Mouse (Mus musculus): ENCODE data around the gene Plpp1. TPM values are rescaled to one million over a fixed set of nuclear protein-coding genes. Genes with fewer than 3 reads are reported as not detected.

The Plpp1 gene
- total RNA-seq, 2 experiments from 2014 or later, result 35.6 to 49.4 TPM

DNA sequence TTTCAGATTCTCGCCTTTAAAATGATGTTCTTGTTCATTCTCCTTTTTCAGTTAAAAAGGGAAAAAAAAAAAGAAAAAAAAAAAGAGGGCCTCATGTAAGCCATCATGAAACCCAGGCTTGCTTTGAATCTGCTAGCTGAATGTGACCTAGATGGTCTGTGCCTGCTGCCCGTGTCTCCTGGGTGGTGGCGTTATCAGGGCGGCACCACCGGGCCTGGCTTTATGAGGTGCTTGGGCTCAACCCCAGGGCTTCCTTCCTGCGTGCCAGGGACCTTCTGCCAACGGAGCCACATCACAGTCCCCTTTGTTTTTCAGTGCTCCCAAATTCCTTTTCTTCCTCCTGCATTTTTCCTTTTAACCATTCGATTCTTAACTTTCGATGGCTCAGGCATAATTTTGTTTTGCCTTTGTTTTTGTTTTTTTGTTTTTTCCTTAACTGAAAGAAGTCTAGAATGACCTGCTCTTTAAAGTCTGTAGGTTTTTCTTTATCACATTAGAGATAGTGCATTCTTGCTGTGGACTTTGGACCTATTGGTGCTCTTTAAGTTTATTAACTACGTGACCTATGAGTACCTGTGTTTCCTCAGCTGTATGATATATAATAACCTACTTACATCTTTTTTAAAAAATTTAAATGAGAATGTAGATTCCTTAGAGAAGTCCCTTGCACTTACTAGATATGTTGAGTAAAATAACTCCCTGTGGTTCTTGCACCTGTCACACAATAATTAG, 7.5 kb downstream of the Plpp1 start:
- DNase-seq, result peak; percentile 36
- H3K4me3 ChIP-seq, result no peak overlapping the region
- intact Hi-C loops (cut with DNase I), result no loop called here
- peak overlapping the region; percentile 82 for H3K27ac ChIP-seq
- no peak for TF ChIP-seq CTCF (IDR thresholded peaks at IDR 0.05)

DNA sequence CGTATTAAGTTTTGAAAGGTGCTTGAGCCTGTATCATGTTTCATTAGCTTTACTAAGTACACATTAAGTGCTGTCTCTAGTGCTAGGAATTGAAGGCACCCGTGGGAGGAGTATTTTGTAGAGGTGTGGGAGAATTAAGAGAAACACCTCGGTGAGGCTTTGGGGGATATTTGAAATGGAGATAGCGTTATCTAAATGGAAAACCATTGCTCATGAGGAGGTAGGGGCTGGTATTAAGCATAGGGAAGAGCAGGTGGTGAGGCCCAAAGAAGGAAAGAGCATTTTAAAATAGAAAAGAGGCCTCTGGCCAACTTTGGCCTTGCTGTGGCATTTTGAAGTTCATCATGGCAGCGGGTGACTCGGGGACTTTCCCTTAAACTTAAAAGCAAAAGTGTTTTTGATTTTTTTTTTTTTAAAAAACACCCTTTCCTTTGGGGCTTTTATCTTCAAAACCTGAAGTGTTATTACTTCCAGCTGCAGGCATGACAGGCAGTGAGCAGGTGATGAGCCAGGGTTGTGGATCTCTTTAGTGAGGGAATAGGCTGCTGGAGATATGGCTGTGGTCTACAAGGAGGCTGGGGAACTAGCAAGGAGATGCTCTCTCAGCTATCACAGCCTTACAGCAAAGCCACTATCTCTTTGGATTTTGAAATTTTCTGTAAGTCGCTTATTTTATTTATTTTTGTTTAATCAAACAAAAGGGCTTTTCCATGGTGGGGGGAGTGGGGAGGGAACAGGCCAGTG, 9.1 kb downstream of the Plpp1 start:
- Histone ChIP-seq H3K4me3 (peak overlapping the region; percentile 46), H3K27ac (peak overlapping the region; percentile 82)
- intact Hi-C loops (cut with DNase I), result no loop called here
- no peak for TF ChIP-seq CTCF (IDR thresholded peaks at IDR 0.05)
- DNase-seq, result no peak

DNA sequence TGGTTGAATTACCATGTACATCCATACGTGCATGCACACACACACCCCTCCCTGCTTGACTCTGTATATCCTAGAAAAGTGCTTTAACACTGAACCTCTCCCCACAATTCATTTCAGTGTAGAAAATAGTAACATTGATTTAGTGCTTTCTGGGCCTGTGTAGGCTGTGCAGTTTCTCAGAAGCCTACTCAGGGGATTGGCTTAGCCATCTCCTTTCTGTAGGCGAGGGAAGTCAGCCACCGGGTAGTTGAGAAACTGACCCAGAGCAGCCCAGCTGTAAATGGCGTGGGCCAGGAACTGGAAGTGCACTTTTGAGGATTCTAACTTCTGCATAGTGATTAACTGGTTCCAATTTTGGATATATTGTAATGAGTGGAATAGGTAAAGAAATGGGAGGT, 9.7 kb downstream of the Plpp1 start:
- Histone ChIP-seq H3K27ac (peak overlapping the region; percentile 82), H3K4me3 (peak overlapping the region; percentile 46)
- peak; percentile 32 for DNase-seq
- TF ChIP-seq CTCF (IDR thresholded peaks at IDR 0.05), result no peak
- intact Hi-C loops (cut with DNase I), result no loop called here

GRCm38 (mm10) chr13:112810751-112811150, 10.2 kb downstream of the Plpp1 start:
- H3K4me3 ChIP-seq, result peak overlapping the region; percentile 46
- DNase-seq, result no peak
- intact Hi-C loops (cut with DNase I), result no loop called here
- H3K27ac ChIP-seq, result peak overlapping the region; percentile 82
- TF ChIP-seq CTCF (IDR thresholded peaks at IDR 0.05), result no peak

DNA sequence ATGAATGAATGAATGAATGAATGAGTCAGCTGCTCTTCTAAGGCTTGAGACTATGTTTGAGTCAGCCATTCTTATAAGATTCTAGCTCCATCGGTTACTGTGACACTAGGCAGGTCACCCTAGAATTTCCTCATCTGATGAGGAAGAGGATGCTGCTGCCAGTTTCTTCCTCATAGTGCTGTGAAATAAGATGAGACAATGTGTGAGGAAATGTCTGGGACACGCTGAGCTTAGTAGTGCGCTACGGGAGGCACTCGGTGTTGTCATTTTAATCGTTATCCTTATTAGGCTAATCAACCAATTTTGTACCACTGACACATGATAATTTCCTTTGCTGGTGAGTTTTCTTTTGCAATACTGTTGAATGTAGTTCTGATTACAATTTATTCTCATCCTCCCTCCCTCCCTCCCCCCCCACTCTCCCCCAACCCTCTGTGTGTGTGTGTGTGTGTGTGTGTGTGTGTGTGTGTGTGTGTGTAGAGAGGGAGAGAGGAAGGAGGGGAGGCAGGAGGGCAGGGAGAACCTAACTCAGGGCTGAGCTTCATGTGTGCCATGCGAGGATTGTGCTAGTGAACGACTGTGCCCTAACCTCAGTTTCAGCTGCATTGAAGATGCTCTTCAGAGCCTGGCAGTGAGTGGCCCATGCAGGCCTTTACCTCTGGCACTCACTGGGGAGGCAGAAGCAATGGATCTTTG, 11.3 kb downstream of the Plpp1 start:
- H3K27ac ChIP-seq, result peak overlapping the region; percentile 1; the same call in 1 of the 2 replicates
- intact Hi-C loops (cut with DNase I), result no loop called here
- no peak for DNase-seq
- TF ChIP-seq CTCF (IDR thresholded peaks at IDR 0.05), result no peak
- H3K4me3 ChIP-seq, result no peak overlapping the region

GRCm38 (mm10) chr13:112815996-112816395, 15.4 kb downstream of the Plpp1 start:
- Histone ChIP-seq H3K4me3 (no peak overlapping the region), H3K27ac (no peak overlapping the region)
- no peak for TF ChIP-seq CTCF (IDR thresholded peaks at IDR 0.05)
- intact Hi-C loops (cut with DNase I), result no loop called here
- DNase-seq, result no peak

DNA sequence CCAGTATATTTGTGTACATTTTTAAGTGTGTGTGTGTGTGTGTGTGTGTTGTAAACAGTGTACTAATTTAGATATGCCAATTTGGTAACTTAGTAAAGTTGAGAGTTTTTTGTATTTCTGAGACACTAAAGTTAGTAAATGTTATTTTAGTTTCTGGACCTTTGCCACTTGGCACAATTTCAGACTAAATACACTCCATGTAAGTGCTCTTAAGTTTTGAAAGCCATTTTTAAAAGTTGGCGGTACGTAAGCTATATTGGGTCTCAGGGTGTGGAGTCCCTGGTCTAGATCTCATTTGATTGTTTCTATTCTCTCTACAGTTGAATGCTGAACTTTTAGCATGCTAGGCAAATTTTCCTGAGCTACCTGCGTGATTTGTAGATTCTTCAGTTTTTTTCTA, 17.5 kb downstream of the Plpp1 start:
- Histone ChIP-seq H3K27ac (no peak overlapping the region; the same call in 1 of the 2 replicates), H3K4me3 (no peak overlapping the region)
- intact Hi-C loops (cut with DNase I), result no loop called here
- no peak for TF ChIP-seq CTCF (IDR thresholded peaks at IDR 0.05)
- DNase-seq, result no peak

GRCm38 (mm10) chr13:112822413-112822812, 21.8 kb downstream of the Plpp1 start:
- intact Hi-C loops (cut with DNase I), result no loop called here
- no peak for DNase-seq
- peak overlapping the region; percentile 41; the same call in 1 of the 2 replicates for H3K27ac ChIP-seq
- no peak for TF ChIP-seq CTCF (IDR thresholded peaks at IDR 0.05)
- no peak overlapping the region for H3K4me3 ChIP-seq

DNA sequence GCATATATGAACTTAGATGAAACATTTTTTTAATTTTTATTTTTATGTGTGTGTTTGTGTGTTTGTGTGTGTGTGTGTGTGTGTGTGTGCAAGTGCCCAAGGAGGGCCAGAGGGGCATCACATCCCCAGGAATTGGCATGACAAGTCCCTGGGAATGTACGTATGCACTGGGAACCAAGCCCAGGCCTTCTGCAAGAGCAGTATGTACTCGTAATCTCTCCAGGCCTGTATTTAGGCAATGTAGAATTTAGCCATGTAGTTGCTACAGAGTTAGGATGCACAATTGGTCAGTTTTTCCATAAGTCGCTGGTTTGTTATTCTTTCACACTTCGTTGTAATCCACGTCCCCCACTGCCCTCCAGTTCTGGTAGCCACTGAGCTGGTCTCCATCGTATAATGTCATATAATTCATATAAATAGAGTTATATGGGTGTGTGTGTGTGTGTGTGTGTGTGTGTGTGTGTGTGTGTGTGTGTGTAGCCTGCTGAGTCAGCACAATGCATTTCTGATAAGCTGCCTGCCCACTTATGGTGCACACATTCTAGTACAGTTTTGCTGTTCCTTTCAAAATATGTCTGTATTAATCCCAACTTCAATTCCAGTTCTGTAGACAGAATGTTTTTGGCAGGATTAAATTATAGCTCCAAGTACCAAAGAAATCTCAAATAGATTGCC, 22.8 kb downstream of the Plpp1 start:
- no peak overlapping the region for H3K4me3 ChIP-seq
- H3K27ac ChIP-seq, result peak overlapping the region; percentile 53
- DNase-seq, result no peak
- intact Hi-C loops (cut with DNase I), result no loop called here
- no peak for TF ChIP-seq CTCF (IDR thresholded peaks at IDR 0.05)

DNA sequence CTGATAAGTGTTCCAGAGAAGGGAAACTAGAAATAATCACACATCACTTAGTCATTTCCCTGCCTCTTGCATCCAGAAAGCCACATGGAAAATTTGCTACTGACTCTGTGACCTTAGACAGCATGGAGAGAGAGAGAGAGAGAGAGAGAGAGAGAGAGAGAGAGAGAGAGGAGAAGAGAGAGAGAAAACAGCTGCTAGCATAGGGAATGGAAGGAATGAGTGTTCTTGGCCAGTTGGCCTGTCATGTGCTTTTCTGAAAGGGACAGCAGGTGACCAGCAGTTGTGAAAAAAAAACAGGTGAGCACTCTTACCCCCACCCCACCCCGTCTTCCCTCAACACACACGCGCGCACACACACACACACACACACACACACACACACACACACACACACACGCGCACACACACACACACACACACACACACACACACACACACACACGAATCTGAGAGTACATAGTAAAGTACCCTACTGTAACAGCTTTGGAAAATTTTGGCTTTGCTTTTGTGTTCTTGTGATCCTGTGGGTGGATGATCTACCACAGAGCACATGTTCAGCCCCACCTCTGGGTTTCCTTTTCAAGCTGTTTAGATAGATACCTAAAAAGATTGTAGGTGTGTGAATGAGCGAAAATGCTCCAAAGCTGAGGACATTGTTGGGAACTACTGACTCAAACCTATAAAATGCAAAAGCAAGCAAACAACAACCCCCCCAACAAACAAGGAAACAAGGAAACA, 23.5 kb downstream of the Plpp1 start:
- H3K27ac ChIP-seq, result peak overlapping the region; percentile 66
- TF ChIP-seq CTCF (IDR thresholded peaks at IDR 0.05), result no peak
- no peak overlapping the region for H3K4me3 ChIP-seq
- intact Hi-C loops (cut with DNase I), result no loop called here
- DNase-seq, result peak; percentile 29

- TF ChIP-seq CTCF (IDR thresholded peaks at IDR 0.05), result no peak
- DNase-seq, result no peak
These were observed 24.9 kb downstream of the Plpp1 start for GRCm38 (mm10) chr13:112825479-112825878.

GRCm38 (mm10) chr13:112829619-112830018, 29.0 kb downstream of the Plpp1 start:
- no peak overlapping the region for H3K4me3 ChIP-seq
- TF ChIP-seq CTCF (IDR thresholded peaks at IDR 0.05), result no peak
- peak overlapping the region; percentile 10; the same call in 1 of the 2 replicates for H3K27ac ChIP-seq
- intact Hi-C loops (cut with DNase I), result no loop called here
- no peak for DNase-seq

More at GRCm38 (mm10) chr13:112825479-112825878, 24.9 kb downstream of the Plpp1 start:
- intact Hi-C loops (cut with DNase I), result no loop called here
- H3K4me3 ChIP-seq, result no peak overlapping the region
- no peak overlapping the region for H3K27ac ChIP-seq
